Mouse (Mus musculus): ENCODE measurements around the gene Gipc3. TPM values are rescaled to one million over a fixed set of nuclear protein-coding genes. Genes with fewer than 3 reads are reported as not detected.
A peak's percentile ranks its signal among the peaks of the same experiment; 100 is the strongest.

Gene Gipc3
- total and polyA plus RNA-seq, 2 experiments from 2014 or later = 0.16 TPM; not detected in 1

GRCm38 (mm10) chr10:81375322-81375721 is 32.3 kb upstream of the Gipc3 start:
- DNase-seq (ENCODE audit: low spot score) (no peak), ATAC-seq (no peak)
- Histone ChIP-seq H3K9me3 (ENCODE audit: low read length) (no peaks in the 10 kb centered on the region), H3K36me3 (ENCODE audit: insufficient read depth, low read length) (peaks cover 9% of the 10 kb centered on the region), H3K9ac (replicated peaks; ENCODE audit: low read length) (no peak overlapping the region), H3K27me3 (ENCODE audit: insufficient read depth, low read length) (no peaks in the 10 kb centered on the region), H3K4me3 (ENCODE audit: low read length) (no peak overlapping the region), H3K4me1 (ENCODE audit: insufficient read depth, low read length) (peaks cover 12% of the 10 kb centered on the region), H3K27ac (no peak overlapping the region), H3K4me2 (ENCODE audit: low read depth, low read length) (no peak overlapping the region)
- TF ChIP-seq CTCF (IDR thresholded peaks at IDR 0.05; ENCODE audit: low read depth) = no peak
- WGBS = 92% methylated on average over 10 of the region's 10 CpGs

- ATAC-seq = no peak
- Histone ChIP-seq H3K4me2 (ENCODE audit: low read depth, low read length) (no peak overlapping the region), H3K27ac (no peak overlapping the region), H3K36me3 (ENCODE audit: insufficient read depth, low read length) (peaks cover 46% of the 10 kb centered on the region), H3K4me3 (ENCODE audit: low read length) (no peak overlapping the region), H3K4me1 (ENCODE audit: insufficient read depth, low read length) (0 out of 2 replicates have a peak, but pooled peaks cover 5% of the 10 kb centered on the region), H3K27me3 (ENCODE audit: insufficient read depth, low read length) (no peaks in the 10 kb centered on the region), H3K9ac (replicated peaks; ENCODE audit: low read length) (no peak overlapping the region), H3K9me3 (ENCODE audit: low read length) (no peaks in the 10 kb centered on the region)
- WGBS = 60% methylated on average over 6 of the region's 6 CpGs
- no peak for DNase-seq (ENCODE audit: low spot score)
- no peak for TF ChIP-seq CTCF (IDR thresholded peaks at IDR 0.05; ENCODE audit: low read depth)
These were observed 24.1 kb upstream of the Gipc3 start for GRCm38 (mm10) chr10:81367207-81367495.

- DNase-seq (ENCODE audit: low spot score) (no peak), ATAC-seq (no peak)
- H3K4me1 ChIP-seq (ENCODE audit: insufficient read depth, low read length) = 0 out of 2 replicates have a peak, but pooled peaks cover 5% of the 10 kb centered on the region
- H3K4me3 ChIP-seq (ENCODE audit: low read length) = no peak overlapping the region
- no peaks in the 10 kb centered on the region for H3K9me3 ChIP-seq (ENCODE audit: low read length)
- H3K9ac ChIP-seq (replicated peaks; ENCODE audit: low read length) = no peak overlapping the region
- TF ChIP-seq CTCF (IDR thresholded peaks at IDR 0.05; ENCODE audit: low read depth) = no peak
- H3K27me3 ChIP-seq (ENCODE audit: insufficient read depth, low read length) = no peaks in the 10 kb centered on the region
- peaks cover 46% of the 10 kb centered on the region for H3K36me3 ChIP-seq (ENCODE audit: insufficient read depth, low read length)
- WGBS = 66% methylated on average over 6 of the region's 6 CpGs
- 0 out of 2 replicates have a peak overlapping the region, but pooled peaks have one; percentile 20 for H3K27ac ChIP-seq
- H3K4me2 ChIP-seq (ENCODE audit: low read depth, low read length) = no peak overlapping the region
These were observed 23.6 kb upstream of the Gipc3 start for GRCm38 (mm10) chr10:81366477-81367206.

GRCm38 (mm10) chr10:81365672-81366476 is 22.8 kb upstream of the Gipc3 start, which contains the start of gene 4930404N11Rik:
TSS of gene 4930404N11Rik (minus strand) at chr10:81365816.
- ATAC-seq (no peak), DNase-seq (ENCODE audit: low spot score) (peak; percentile 12)
- 0 out of 2 replicates have a peak, but pooled peaks cover 5% of the 10 kb centered on the region for H3K4me1 ChIP-seq (ENCODE audit: insufficient read depth, low read length)
- no peaks in the 10 kb centered on the region for H3K9me3 ChIP-seq (ENCODE audit: low read length)
- H3K27ac ChIP-seq = peak within 1 kb of the TSS; percentile 20; the same call in 1 of the 2 replicates
- H3K4me2 ChIP-seq (ENCODE audit: low read depth, low read length) = no peak within 1 kb of the TSS
- no peak within 1 kb of the TSS for H3K9ac ChIP-seq (replicated peaks; ENCODE audit: low read length)
- no peak within 1 kb of the TSS for H3K4me3 ChIP-seq (ENCODE audit: low read length)
- H3K36me3 ChIP-seq (ENCODE audit: insufficient read depth, low read length) = peaks cover 43% of the 10 kb centered on the region
- no peaks in the 10 kb centered on the region for H3K27me3 ChIP-seq (ENCODE audit: insufficient read depth, low read length)
- no peak for TF ChIP-seq CTCF (IDR thresholded peaks at IDR 0.05; ENCODE audit: low read depth)
- 22% methylated on average over 12 of the region's 12 CpGs for WGBS

- H3K9ac ChIP-seq (replicated peaks; ENCODE audit: low read length) = no peak overlapping the region
- H3K4me2 ChIP-seq (ENCODE audit: low read depth, low read length) = no peak overlapping the region
- no peak for DNase-seq (ENCODE audit: low spot score)
- peaks cover 35% of the 10 kb centered on the region for H3K36me3 ChIP-seq (ENCODE audit: insufficient read depth, low read length)
- ATAC-seq = no peak
- WGBS = 30% methylated on average over 4 of the region's 4 CpGs
- TF ChIP-seq CTCF (IDR thresholded peaks at IDR 0.05; ENCODE audit: low read depth) = no peak
- no peak overlapping the region for H3K27ac ChIP-seq
- no peaks in the 10 kb centered on the region for H3K9me3 ChIP-seq (ENCODE audit: low read length)
- no peaks in the 10 kb centered on the region for H3K27me3 ChIP-seq (ENCODE audit: insufficient read depth, low read length)
- H3K4me1 ChIP-seq (ENCODE audit: insufficient read depth, low read length) = 0 out of 2 replicates have a peak, but pooled peaks cover 5% of the 10 kb centered on the region
- H3K4me3 ChIP-seq (ENCODE audit: low read length) = no peak overlapping the region
These were observed 22.0 kb upstream of the Gipc3 start for GRCm38 (mm10) chr10:81365073-81365472.

- Histone ChIP-seq H3K27ac (no peak overlapping the region), H3K4me1 (ENCODE audit: insufficient read depth, low read length) (0 out of 2 replicates have a peak, but pooled peaks cover 5% of the 10 kb centered on the region), H3K4me2 (ENCODE audit: low read depth, low read length) (peak overlapping the region; percentile 43), H3K9me3 (ENCODE audit: low read length) (no peaks in the 10 kb centered on the region), H3K4me3 (ENCODE audit: low read length) (no peak overlapping the region), H3K36me3 (ENCODE audit: insufficient read depth, low read length) (peaks cover 31% of the 10 kb centered on the region), H3K27me3 (ENCODE audit: insufficient read depth, low read length) (no peaks in the 10 kb centered on the region), H3K9ac (replicated peaks; ENCODE audit: low read length) (no peak overlapping the region)
- WGBS = 19% methylated on average over 28 of the region's 28 CpGs
- TF ChIP-seq CTCF (IDR thresholded peaks at IDR 0.05; ENCODE audit: low read depth) = no peak
- DNase-seq (ENCODE audit: low spot score) = no peak
- ATAC-seq = no peak
These were observed 21.6 kb upstream of the Gipc3 start for GRCm38 (mm10) chr10:81364666-81365065.

Data from hindbrain, postnatal 0 days (tissue).